Mouse (Mus musculus) heart, adult 2 months (tissue): Measurements from ENCODE around the gene Stk11.

ENCODE experiments used
- CTCF ChIP-seq: fragments of 200-600 bp; IDR thresholded peaks from 2 replicates; pipeline ENCODE4 v1.8.1; 2022; ENCODE audit warnings: antibody characterized with exemption, mild to moderate bottlenecking, moderate library complexity
- EP300 ChIP-seq: fragments of 200-500 bp; IDR thresholded peaks from 2 replicates; pipeline ENCODE4 v1.6.1; 2011; ENCODE audit warnings: low read depth, low read length, control low read depth; ENCODE audit not compliant: insufficient read depth
- POLR2A ChIP-seq: fragments of 200-500 bp; IDR thresholded peaks from 2 replicates; pipeline ENCODE4 v1.6.1; 2011; ENCODE audit warnings: mild to moderate bottlenecking, low read depth, low read length, control low read depth; ENCODE audit not compliant: insufficient read depth

- no peak for TF ChIP-seq CTCF
- no peak for TF ChIP-seq EP300
- no peak for TF ChIP-seq POLR2A
These were observed 17.0 kb upstream of the Stk11 start for GRCm38 (mm10) chr10:80098630-80099029.
